Mouse (Mus musculus) B cell, adult 2 months (primary cell): Measurements from ENCODE around the gene 4931414P19Rik.
A peak's percentile ranks its signal among the peaks of the same experiment; 100 is the strongest.
"Not testable (repeated sequence)": the region's sequence is repeated elsewhere in the genome, so short reads cannot be mapped to it uniquely, and the experiment has no call there.

Experiments
- DNase-seq, 2 experiments: peaks; one replicate each; pipeline ENCODE4 v3.0.0; 2022

The 4931414P19Rik gene

GRCm38 (mm10) chr14:54624976-54625375 is 19.2 kb upstream of the 4931414P19Rik start:
- DNase-seq: no peak

GRCm38 (mm10) chr14:54623334-54623733 is 17.5 kb upstream of the 4931414P19Rik start:
- no peak for DNase-seq

- no peak for DNase-seq
Observed at GRCm38 (mm10) chr14:54621133-54621532, 15.3 kb upstream of the 4931414P19Rik start, which contains the start of gene Psmb11. Gene Psmb11, plus strand, starts transcription at chr14:54621433.

GRCm38 (mm10) chr14:54617897-54618365 is 12.1 kb upstream of the 4931414P19Rik start, which contains the start of gene Psmb5:
Gene Psmb5, minus strand, starts transcription at chr14:54618022.
- peak; percentile 86 to 88 for DNase-seq

GRCm38 (mm10) chr14:54617152-54617896 is 11.5 kb upstream of the 4931414P19Rik start:
- peak; percentile 32 to 37 for DNase-seq

GRCm38 (mm10) chr14:54616226-54616825 is 10.5 kb upstream of the 4931414P19Rik start:
- no peak for DNase-seq

- not testable (repeated sequence) for DNase-seq
Observed at GRCm38 (mm10) chr14:54614130-54614529, 8.3 kb upstream of the 4931414P19Rik start.

- DNase-seq: no peak
Observed at GRCm38 (mm10) chr14:54610648-54611047, 4.9 kb upstream of the 4931414P19Rik start.

GRCm38 (mm10) chr14:54609962-54610361 is 4.2 kb upstream of the 4931414P19Rik start:
- DNase-seq: peak; percentile 63 to 70

- DNase-seq: no peak
Observed at GRCm38 (mm10) chr14:54609245-54609644, 3.5 kb upstream of the 4931414P19Rik start.

GRCm38 (mm10) chr14:54607226-54607625 is 1.4 kb upstream of the 4931414P19Rik start:
- no peak for DNase-seq

GRCm38 (mm10) chr14:54603686-54604085 is 2.1 kb downstream of the 4931414P19Rik start:
- no peak for DNase-seq

- DNase-seq: peak; percentile 92 to 95
Observed at GRCm38 (mm10) chr14:54603038-54603654, 2.6 kb downstream of the 4931414P19Rik start.

GRCm38 (mm10) chr14:54602613-54603012 is 3.2 kb downstream of the 4931414P19Rik start:
- DNase-seq: no peak

GRCm38 (mm10) chr14:54601601-54602000 is 4.2 kb downstream of the 4931414P19Rik start:
- no peak for DNase-seq

GRCm38 (mm10) chr14:54597084-54597483 is 8.7 kb downstream of the 4931414P19Rik start:
- peak; percentile 42 to 50 for DNase-seq

GRCm38 (mm10) chr14:54594631-54595414 is 11.0 kb downstream of the 4931414P19Rik start:
- no peak for DNase-seq

- DNase-seq: no peak
Observed at GRCm38 (mm10) chr14:54594055-54594454, 11.7 kb downstream of the 4931414P19Rik start.

GRCm38 (mm10) chr14:54592319-54592934 is 13.4 kb downstream of the 4931414P19Rik start:
- no peak for DNase-seq

- DNase-seq: no peak
Observed at GRCm38 (mm10) chr14:54591056-54591455, 14.7 kb downstream of the 4931414P19Rik start.

- peak; percentile 66 to 71 for DNase-seq
Observed at GRCm38 (mm10) chr14:54583681-54584338, 22.0 kb downstream of the 4931414P19Rik start.

GRCm38 (mm10) chr14:54582536-54582935 is 23.3 kb downstream of the 4931414P19Rik start:
- DNase-seq: no peak
